ENCODE assay signal across 10 mouse cellular contexts in genomic region chr13:52565103-52565739, GRCm38 (mm10). TPM values are rescaled to one million over a fixed set of nuclear protein-coding genes. Genes with fewer than 3 reads are reported as not detected.
DNase-seq lines count a peak whose midpoint lies in the region; ATAC-seq and TF ChIP-seq lines count a peak whose summit lies in the region.
"Had no signal": no experiment of that assay in that cellular context is flagged by ENCODE, and none has a peak within 500 bp of the region (broad histone marks: within the 10 kb centered on the region; RNA-seq: fewer than 3 reads in every experiment).

No protein-coding gene starts in this region.

- no peak overlapping the region for H3K9ac ChIP-seq in forebrain, embryonic 14.5 days (ENCODE audit: low read length)
- no peak overlapping the region for H3K9ac ChIP-seq in forebrain, embryonic 13.5 days
- no peak overlapping the region for H3K9ac ChIP-seq in lung, embryonic 14.5 days
- H3K9ac ChIP-seq: limb, embryonic 13.5 days had no signal

- peaks cover 29% of the 10 kb centered on the region for H3K4me1 ChIP-seq in forebrain, embryonic 14.5 days (ENCODE audit: control insufficient read depth, insufficient read depth, low read length)
- H3K4me1 ChIP-seq in forebrain, embryonic 13.5 days = peaks cover 38% of the 10 kb centered on the region
- H3K4me1 ChIP-seq in lung, embryonic 14.5 days (ENCODE audit: insufficient read depth) = peaks cover 2% of the 10 kb centered on the region; the same call in 1 of the 2 replicates

- H3K9me3 ChIP-seq in forebrain, embryonic 14.5 days (replicated peaks; ENCODE audit: control insufficient read depth, low read length) = no peaks in the 10 kb centered on the region
- H3K9me3 ChIP-seq in forebrain, embryonic 13.5 days (replicated peaks) = no peaks in the 10 kb centered on the region
- H3K9me3 ChIP-seq in lung, embryonic 14.5 days (ENCODE audit: low read depth, low read length) = no peaks in the 10 kb centered on the region
- H3K9me3 ChIP-seq: limb, embryonic 13.5 days had no signal

- H3K4me2 ChIP-seq in forebrain, embryonic 14.5 days (ENCODE audit: low read length) = no peak overlapping the region
- H3K4me2 ChIP-seq in forebrain, embryonic 13.5 days = no peak overlapping the region
- H3K4me2 ChIP-seq in lung, embryonic 14.5 days = no peak overlapping the region
- H3K4me2 ChIP-seq: limb, embryonic 13.5 days had no signal

- DNase-seq in forebrain, embryonic 14.5 days (ENCODE audit: low spot score) = peak; percentile 71
- peak; percentile 61 for DNase-seq in lung, embryonic 14.5 days
- DNase-seq in lung, postnatal 25 days (ENCODE audit: low spot score) = no peak
- peak; percentile 70 for DNase-seq in ZHBTc4 (ENCODE audit: low read depth, low spot score)
- DNase-seq in spleen, postnatal 10 days (ENCODE audit: low spot score in 2 of 2) = no peak

- 67% methylated on average over 18 of the region's 18 CpGs for WGBS in forebrain, embryonic 14.5 days
- 70% methylated on average over 18 of the region's 18 CpGs for WGBS in forebrain, embryonic 13.5 days
- WGBS in lung, embryonic 14.5 days = 84% methylated on average over 18 of the region's 18 CpGs
- WGBS in macrophage (ENCODE audit: missing documents) = 34% methylated on average over 10 of the region's 18 CpGs

- no peak overlapping the region for H3K4me3 ChIP-seq in forebrain, embryonic 14.5 days (ENCODE audit: low read depth, low read length)
- H3K4me3 ChIP-seq in forebrain, embryonic 13.5 days = no peak overlapping the region
- H3K4me3 ChIP-seq in lung, embryonic 14.5 days (ENCODE audit: low read depth, low read length) = no peak overlapping the region
- no peak overlapping the region for H3K4me3 ChIP-seq in macrophage (ENCODE audit: inconsistent target)
- H3K4me3 ChIP-seq: limb, embryonic 13.5 days had no signal

- no peak for ATAC-seq in forebrain, embryonic 14.5 days
- no peak for ATAC-seq in forebrain, embryonic 13.5 days
- ATAC-seq in lung, embryonic 14.5 days (ENCODE audit: insufficient read depth) = no peak
- no peak for ATAC-seq in erythroblast, adult 5-6 weeks (replicated peaks; ENCODE audit: low FRiP score, poor library complexity, severe bottlenecking)

- TF ChIP-seq CTCF in lung, embryonic 14.5 days (IDR thresholded peaks at IDR 0.05; ENCODE audit: low read depth) = peak; percentile 58

- H3K27me3 ChIP-seq in forebrain, embryonic 14.5 days (replicated peaks; ENCODE audit: control insufficient read depth, insufficient read depth, low read length) = no peaks in the 10 kb centered on the region
- H3K27me3 ChIP-seq in forebrain, embryonic 13.5 days = peaks cover 10% of the 10 kb centered on the region; the same call in 1 of the 2 replicates
- no peaks in the 10 kb centered on the region for H3K27me3 ChIP-seq in lung, embryonic 14.5 days (ENCODE audit: insufficient read depth, low read length)
- H3K27me3 ChIP-seq: limb, embryonic 13.5 days had no signal

- H3K36me3 ChIP-seq in forebrain, embryonic 14.5 days (ENCODE audit: control insufficient read depth, insufficient read depth, low read length) = no peaks in the 10 kb centered on the region
- no peaks in the 10 kb centered on the region for H3K36me3 ChIP-seq in forebrain, embryonic 13.5 days (ENCODE audit: poor library complexity, severe bottlenecking)
- H3K36me3 ChIP-seq in lung, embryonic 14.5 days (ENCODE audit: insufficient read depth) = no peaks in the 10 kb centered on the region
- H3K36me3 ChIP-seq in macrophage (ENCODE audit: inconsistent target) = no peaks in the 10 kb centered on the region
- H3K36me3 ChIP-seq: G1E; limb, embryonic 13.5 days had no signal

- H3K79me2 ChIP-seq in macrophage (ENCODE audit: inconsistent target) = no peaks in the 10 kb centered on the region

- H3K27ac ChIP-seq in forebrain, embryonic 14.5 days (ENCODE audit: low read depth, low read length) = no peak overlapping the region
- no peak overlapping the region for H3K27ac ChIP-seq in forebrain, embryonic 13.5 days
- H3K27ac ChIP-seq in lung, embryonic 14.5 days (ENCODE audit: low read depth) = no peak overlapping the region
- peak overlapping the region; percentile 41 for H3K27ac ChIP-seq in macrophage
- H3K27ac ChIP-seq: limb, embryonic 13.5 days had no signal

RNA-seq across cellular contexts. Expression of gene Syk, which starts 17.8 kb away (rescaled TPM):
- 1.0 and 1.1 TPM in 2 replicates for polyA plus RNA-seq in forebrain, embryonic 14.5 days (2014; fragmentation: Nextera tagmentation; extraction: Ambion mirVana)
- polyA plus RNA-seq in forebrain, embryonic 13.5 days (2015; fragmentation: Nextera tagmentation; extraction: Ambion mirVana) = 0.81 and 1.1 TPM in 2 replicates
- polyA plus RNA-seq in lung, embryonic 14.5 days (2014; fragmentation: Nextera tagmentation; extraction: Ambion mirVana) = 6.0 and 6.6 TPM in 2 replicates
- total RNA-seq in macrophage (2018; cell fraction: chromatin; rRNA removed) = 1,000 to 10,000 TPM in 18 of 26 experiments, 100 to 1,000 TPM in 8; 824 to 3,159 (median 1,302) TPM
- total RNA-seq in macrophage (2018; cell fraction: cytosol; rRNA removed) = 100 to 1,000 TPM; 254 to 524 (median 295) TPM
- 1,000 to 10,000 TPM in 13 of 26 experiments, 100 to 1,000 TPM in 13; 380 to 1,577 (median 999) TPM for total RNA-seq in macrophage (2018; cell fraction: nucleus; rRNA removed)
- 133 to 298 TPM (median 216 TPM) in 3 replicates for polyA plus RNA-seq in macrophage (2018)
- total RNA-seq in erythroblast, adult 5-6 weeks (2015; ENCODE audit: low replicate concordance) = 15.9 and 18.4 TPM in 2 replicates
- 23.1 and 25.4 TPM in 2 replicates for total RNA-seq in erythroblast, adult 5-6 weeks (2017; ENCODE audit: low replicate concordance)
- polyA plus RNA-seq: G1E had no signal

RNA-seq across cellular contexts. Expression of gene Diras2, which starts 34.1 kb away (rescaled TPM):
- polyA plus RNA-seq in forebrain, embryonic 14.5 days (2014; fragmentation: Nextera tagmentation; extraction: Ambion mirVana) = 1.5 and 2.2 TPM in 2 replicates
- polyA plus RNA-seq in forebrain, embryonic 13.5 days (2015; fragmentation: Nextera tagmentation; extraction: Ambion mirVana) = 0.77 and 0.93 TPM in 2 replicates
- 0.14 and 0.20 TPM in 2 replicates for polyA plus RNA-seq in lung, embryonic 14.5 days (2014; fragmentation: Nextera tagmentation; extraction: Ambion mirVana)
- under 1 TPM in 13 of 26 experiments, not detected in 13; 0.10 to 0.34 (median 0.22) TPM for total RNA-seq in macrophage (2018; cell fraction: chromatin; rRNA removed)
- under 1 TPM; 0.05 to 0.49 (median 0.20) TPM for total RNA-seq in macrophage (2018; cell fraction: cytosol; rRNA removed)
- total RNA-seq in macrophage (2018; cell fraction: nucleus; rRNA removed) = under 1 TPM in 18 of 26 experiments, not detected in 8; 0.06 to 0.39 (median 0.20) TPM
- 0.11 to 0.42 TPM (median 0.29 TPM) in 3 replicates for polyA plus RNA-seq in macrophage (2018)
- not detected in 2 replicates for total RNA-seq in erythroblast, adult 5-6 weeks (2015; ENCODE audit: low replicate concordance)
- 0.17 and 0.28 TPM in 2 replicates for total RNA-seq in erythroblast, adult 5-6 weeks (2017; ENCODE audit: low replicate concordance)
- polyA plus RNA-seq: G1E had no signal

Comparison
In these comparisons a context has a peak if more than half of its experiments do, and no peak if none do; other contexts are left out.
1. DNase-seq: peak in forebrain, embryonic 14.5 days (single experiment), lung, embryonic 14.5 days (single experiment) and ZHBTc4 (single experiment); none in lung, postnatal 25 days (single experiment) and spleen, postnatal 10 days (0 of 2).
2. RNA of gene Syk, which starts 17.8 kb away (polyA plus RNA-seq): 133 to 298 TPM in macrophage; 6.0 to 6.6 TPM in lung, embryonic 14.5 days, 1.0 to 1.1 TPM in forebrain, embryonic 14.5 days and 0.81 to 1.1 TPM in forebrain, embryonic 13.5 days; every median in the first group is over 10 times any median in the second.